Mouse (Mus musculus) bone marrow, adult 2 months (tissue): ENCODE measurements around the gene Mcfd2. TPM values are rescaled to one million over a fixed set of nuclear protein-coding genes. Genes with fewer than 3 reads are reported as not detected.

Experiments
- H3K27ac ChIP-seq: fragments of 200-500 bp; 2 replicates; pipeline ENCODE4 v1.5.1; 2012; ENCODE audit warnings: low read depth, mild to moderate bottlenecking, control low read depth, inconsistent platforms, low read length; ENCODE audit not compliant: control insufficient read depth, poor library complexity, insufficient read depth
- H3K4me1 ChIP-seq: fragments of 200-500 bp; 2 replicates; pipeline ENCODE4 v1.6.1; 2011; ENCODE audit warnings: low read length; ENCODE audit not compliant: control insufficient read depth, insufficient read depth
- H3K4me3 ChIP-seq: fragments of 200-500 bp; replicated peaks from 2 replicates; pipeline ENCODE3; 2011; ENCODE audit warnings: mild to moderate bottlenecking, low read depth, low read length, control low read depth; ENCODE audit not compliant: control insufficient read depth
- CTCF ChIP-seq: fragments of 200-500 bp; IDR thresholded peaks from 2 replicates; pipeline ENCODE4 v1.5.1; 2011; ENCODE audit warnings: low read length, control low read depth; ENCODE audit not compliant: control insufficient read depth, insufficient read depth
- POLR2A ChIP-seq: fragments of 200-500 bp; IDR thresholded peaks from 2 replicates; pipeline ENCODE4 v1.6.1; 2011; ENCODE audit warnings: low read depth, mild to moderate bottlenecking, control low read depth, low read length, borderline replicate concordance; ENCODE audit not compliant: control insufficient read depth
- WGBS: fragments of 180-500 bp; shearing (Covaris S2); methylation state at CpG from one replicate; pipeline ENCODE4 v1.1.7; 2018; 5-methylcytosine and 5-hydroxymethylcytosine counted together
- polyA plus RNA-seq: library from polyadenylated mRNA; stranded (reverse); fragments of >200 nt; gene quantifications from 2 replicates; pipeline ENCODE4 v1.2.4, GENCODE M21; 2011; ENCODE audit warnings: low replicate concordance; ENCODE audit not compliant: missing spikeins, insufficient read depth, insufficient read length

Gene Mcfd2
- polyA plus RNA-seq: 10.4 and 15.7 TPM in 2 replicates

DNA sequence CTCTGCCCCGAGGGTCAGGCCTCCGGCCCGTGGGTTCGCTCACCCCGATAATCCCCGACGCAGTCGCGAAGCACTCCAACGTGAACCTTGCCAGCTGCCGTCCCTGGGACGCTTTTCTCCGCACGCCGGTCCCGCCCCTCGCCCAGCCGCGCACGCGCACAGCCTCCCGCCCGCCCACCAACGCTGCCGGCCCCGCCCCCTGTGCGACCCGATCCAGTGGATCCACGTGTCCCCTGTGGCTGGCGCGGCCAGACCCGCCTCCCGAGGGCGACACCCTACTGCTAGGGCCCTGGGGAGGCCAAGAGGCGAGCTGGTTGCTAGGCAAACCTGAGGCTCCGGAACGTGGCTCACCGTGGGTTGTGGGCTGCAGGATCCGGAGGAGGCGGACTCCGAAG lies at the start of gene Mcfd2:
TSS of gene Mcfd2 (minus strand) at position 144 of the 395 bp plus-strand sequence.
- WGBS: under 1% methylated on average over 41 of the region's 41 CpGs
- Histone ChIP-seq H3K4me3 (peak within 1 kb of the TSS; percentile 91), H3K4me1 (peaks cover 5% of the 10 kb centered on the region; the same call in 1 of the 2 replicates), H3K27ac (peak within 1 kb of the TSS; percentile 65)
- TF ChIP-seq CTCF (0 out of 2 replicates have a peak, but pooled peaks have one; percentile 13), POLR2A (0 out of 2 replicates have a peak, but pooled peaks have one; percentile 37)

DNA sequence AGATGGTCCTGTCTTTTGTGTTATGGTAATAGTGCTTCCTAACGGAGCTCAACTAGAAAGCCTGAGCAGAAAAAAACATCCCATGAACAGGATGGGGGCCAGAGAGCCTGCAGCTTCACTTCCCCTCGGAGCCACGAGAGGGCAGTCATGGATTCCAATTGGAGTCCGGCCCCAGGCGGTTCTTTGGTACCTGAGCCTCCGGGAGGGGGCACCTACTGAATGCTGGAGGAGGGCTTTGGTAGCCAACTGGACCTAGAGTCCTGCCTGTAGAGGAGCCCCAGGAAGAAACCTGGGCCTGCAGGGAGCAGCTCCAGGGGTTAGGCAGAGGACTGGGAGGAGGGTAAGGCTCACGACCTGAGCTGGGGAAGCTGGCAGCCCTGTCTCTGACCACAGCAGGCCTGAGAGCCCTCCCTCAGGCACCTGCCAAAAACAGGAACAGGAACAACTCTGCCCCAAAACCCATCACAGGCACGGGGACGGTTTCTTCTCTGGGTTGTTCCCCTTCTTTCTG lies 49.3 kb upstream of the Mcfd2 start:
- WGBS: 4% methylated on average over 9 of the region's 9 CpGs
- H3K4me1 ChIP-seq: peaks cover 3% of the 10 kb centered on the region; the same call in 1 of the 2 replicates
- peak overlapping the region; percentile 95 for H3K27ac ChIP-seq
- peak overlapping the region; percentile 6 for H3K4me3 ChIP-seq
- 0 out of 2 replicates have a peak, but pooled peaks have one; percentile 20 for TF ChIP-seq POLR2A
- TF ChIP-seq CTCF: peak; percentile 80

DNA sequence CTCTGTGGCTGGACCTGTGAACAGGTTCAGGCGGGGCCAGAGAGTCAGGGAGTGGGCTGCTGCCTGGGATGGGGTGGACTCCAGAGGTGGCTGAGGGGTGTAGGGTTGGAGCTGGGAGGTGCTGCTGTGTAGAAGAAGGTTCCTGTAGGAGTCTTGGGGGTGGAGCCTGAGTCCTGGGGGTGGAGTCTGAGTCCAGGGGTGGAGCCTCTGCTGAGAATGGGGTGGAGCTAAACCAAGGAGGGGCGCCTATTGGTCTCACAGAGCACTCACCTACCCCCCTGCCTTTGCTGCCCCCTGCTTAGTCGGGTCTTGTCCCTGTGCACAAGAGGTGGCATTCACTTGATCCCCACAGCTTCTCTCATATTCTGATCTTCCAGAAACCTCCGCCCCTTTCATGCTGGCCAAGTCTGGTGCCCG lies 48.8 kb upstream of the Mcfd2 start:
- H3K4me3 ChIP-seq: no peak overlapping the region
- peak overlapping the region; percentile 43; the same call in 1 of the 2 replicates for H3K27ac ChIP-seq
- WGBS: 57% methylated on average over 5 of the region's 5 CpGs
- TF ChIP-seq CTCF (no peak), POLR2A (no peak)
- peaks cover 3% of the 10 kb centered on the region; the same call in 1 of the 2 replicates for H3K4me1 ChIP-seq

DNA sequence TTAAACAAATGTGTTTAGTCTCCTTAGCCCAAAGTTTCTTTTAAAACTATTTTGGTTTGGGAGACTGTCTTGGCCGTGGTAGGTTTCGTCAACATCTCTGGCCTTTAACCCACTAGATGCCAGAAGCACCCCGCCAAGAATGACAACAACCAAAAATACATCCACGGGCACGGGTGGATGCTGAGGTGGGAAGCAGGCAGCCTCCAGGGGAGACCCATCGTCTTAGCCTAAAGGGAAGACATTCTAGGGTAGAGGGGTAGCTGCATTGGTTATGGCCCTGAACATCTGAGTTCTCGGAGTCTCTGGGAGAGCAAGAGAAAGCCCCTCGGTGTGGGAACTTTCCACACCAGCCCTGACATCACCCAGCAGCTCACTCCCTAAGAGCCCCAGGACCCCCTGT lies 48.4 kb upstream of the Mcfd2 start:
- no peak overlapping the region for H3K4me3 ChIP-seq
- H3K27ac ChIP-seq: no peak overlapping the region
- WGBS: 85% methylated on average over 8 of the region's 8 CpGs
- TF ChIP-seq CTCF (no peak), POLR2A (no peak)
- H3K4me1 ChIP-seq: peaks cover 3% of the 10 kb centered on the region; the same call in 1 of the 2 replicates

DNA sequence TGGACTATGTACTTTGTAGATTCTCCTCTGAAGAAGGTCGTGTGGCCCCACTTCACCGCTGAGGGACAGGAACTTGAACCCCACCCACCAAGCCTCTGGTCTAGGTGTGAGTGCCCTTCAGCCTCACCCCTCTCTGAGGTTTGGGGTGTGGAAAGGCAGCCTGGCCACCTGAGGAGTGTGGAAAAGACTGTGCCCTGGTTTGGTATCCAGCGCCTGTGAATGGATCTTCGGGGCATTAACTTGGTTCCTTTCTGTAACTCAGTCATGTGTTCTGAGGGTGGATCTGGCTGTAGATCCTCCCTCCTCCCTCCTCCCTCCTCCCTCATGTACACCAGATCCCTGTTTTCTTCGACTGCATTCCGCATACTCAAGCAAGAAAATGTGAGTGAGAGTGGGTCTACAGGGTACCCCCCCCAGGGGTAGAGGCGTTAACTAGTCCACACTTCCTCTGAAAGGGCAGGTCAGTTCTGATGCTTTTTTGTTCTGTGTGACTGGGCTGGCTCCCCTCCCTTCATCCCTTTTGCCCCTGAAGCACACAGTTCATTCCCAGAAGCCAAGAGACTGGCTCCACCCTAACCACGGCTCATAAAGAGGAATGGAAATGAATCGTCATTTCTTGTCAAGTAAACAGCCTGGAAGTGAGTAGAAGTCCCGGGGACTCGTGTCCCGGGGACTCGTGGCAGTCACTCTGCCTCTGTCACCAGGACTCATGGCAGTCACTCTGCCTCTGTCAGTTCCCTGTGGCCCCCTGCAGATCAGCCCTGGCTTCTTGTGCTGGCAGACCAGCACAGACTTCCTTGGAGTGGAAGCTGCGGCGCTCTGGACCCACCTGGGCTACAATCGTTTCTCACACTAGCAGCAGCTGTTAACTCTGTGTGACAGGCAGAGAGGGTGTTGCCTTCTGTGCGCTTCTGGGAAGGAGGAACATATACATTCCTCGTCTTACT lies 47.5 kb upstream of the Mcfd2 start:
- TF ChIP-seq CTCF (no peak), POLR2A (no peak)
- Histone ChIP-seq H3K27ac (no peak overlapping the region), H3K4me3 (no peak overlapping the region), H3K4me1 (peaks cover 3% of the 10 kb centered on the region; the same call in 1 of the 2 replicates)
- 69% methylated on average over 18 of the region's 18 CpGs for WGBS

DNA sequence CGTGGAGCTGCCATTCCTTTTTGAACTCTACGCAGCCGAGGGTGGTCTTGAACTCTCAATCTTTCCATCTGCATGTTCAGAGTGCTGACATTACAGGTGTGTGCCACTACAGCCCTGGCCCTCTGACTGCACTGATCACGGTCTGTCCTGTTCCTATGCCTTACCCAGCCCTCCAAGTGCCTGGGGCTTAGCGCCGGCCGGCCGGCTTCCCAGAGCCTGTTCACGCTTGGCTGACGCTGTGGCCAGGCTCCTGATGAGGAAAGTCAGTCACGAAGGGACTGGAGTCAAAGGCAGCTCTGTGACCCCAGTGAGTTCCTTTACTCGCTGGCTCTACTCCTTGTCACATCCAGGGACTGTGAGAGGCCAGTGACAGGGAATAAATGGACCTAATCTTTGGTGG lies 46.6 kb upstream of the Mcfd2 start:
- TF ChIP-seq POLR2A (no peak), CTCF (no peak)

DNA sequence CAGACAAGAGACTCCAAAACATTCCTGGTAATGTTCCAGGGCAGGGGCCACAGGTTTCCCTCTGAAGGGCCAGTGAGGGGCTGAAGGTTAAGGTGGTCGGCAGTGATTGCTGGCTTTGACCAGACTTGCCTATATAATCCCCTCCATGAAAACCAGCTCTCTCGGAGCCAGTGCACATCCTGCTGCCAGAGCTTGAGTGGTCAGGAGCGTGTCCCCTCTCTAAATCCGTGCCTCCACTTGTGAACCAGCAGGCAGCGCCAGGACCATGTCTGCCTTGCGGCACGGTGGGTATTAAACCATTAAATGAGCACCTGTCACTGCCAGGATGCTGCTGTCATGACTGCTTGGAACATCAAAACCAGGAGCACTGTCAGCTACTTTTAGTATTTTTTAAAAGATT lies 44.8 kb upstream of the Mcfd2 start:
- Histone ChIP-seq H3K4me1 (no peaks in the 10 kb centered on the region), H3K4me3 (no peak overlapping the region), H3K27ac (no peak overlapping the region)
- TF ChIP-seq CTCF: no peak
- no peak for TF ChIP-seq POLR2A
- WGBS: 90% methylated on average over 7 of the region's 7 CpGs

More for the DNA sequence above, 46.6 kb upstream of the Mcfd2 start:
- H3K27ac ChIP-seq: no peak overlapping the region
- peaks cover 3% of the 10 kb centered on the region; the same call in 1 of the 2 replicates for H3K4me1 ChIP-seq
- WGBS: 94% methylated on average over 12 of the region's 12 CpGs
- H3K4me3 ChIP-seq: no peak overlapping the region
